Mouse (Mus musculus): Measurements from ENCODE around the gene Sptbn4.

GRCm38 (mm10) chr7:27423556-27424326 is 23.7 kb downstream of the Sptbn4 start:
- TF ChIP-seq MYOD1 (IDR thresholded peaks at IDR 0.05; ENCODE audit: control insufficient read depth, insufficient read length, low read depth): no peak
- no peak for TF ChIP-seq CTCF (IDR thresholded peaks at IDR 0.05; ENCODE audit: control insufficient read depth, insufficient read depth, insufficient read length)
- TF ChIP-seq MAX (IDR thresholded peaks at IDR 0.05): no peak
- no peak for TF ChIP-seq USF1 (IDR thresholded peaks at IDR 0.05; ENCODE audit: low read depth)
- TF ChIP-seq CEBPB (IDR thresholded peaks at IDR 0.05; ENCODE audit: low read depth): no peak

Data from C2C12 (cell line).